ENCODE assay signal across 8 mouse cellular contexts in the genomic region with DNA sequence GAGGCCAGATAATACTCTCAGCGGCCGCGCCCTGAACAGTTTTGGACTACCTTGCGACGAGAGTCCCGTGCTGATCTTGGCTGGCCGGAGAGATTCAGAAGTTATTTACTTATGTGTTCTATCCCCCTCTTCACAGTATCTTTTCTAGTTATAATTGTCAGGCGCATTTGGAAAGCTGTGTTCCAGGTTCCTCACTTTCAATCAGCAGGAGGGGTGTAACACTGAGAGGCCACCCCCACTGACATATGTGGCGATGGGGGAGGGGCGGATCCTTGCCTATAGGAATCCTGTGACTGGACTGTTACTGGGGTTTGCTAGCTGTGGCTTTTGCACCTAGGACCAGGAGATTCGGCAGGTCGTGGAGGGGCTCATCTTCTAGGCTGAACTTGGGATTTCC. TPM values are rescaled to one million over a fixed set of nuclear protein-coding genes. Genes with fewer than 3 reads are reported as not detected.
A peak's percentile ranks its signal among the peaks of the same experiment; 100 is the strongest.
DNase-seq lines count a peak whose midpoint lies in the region; ATAC-seq and TF ChIP-seq lines count a peak whose summit lies in the region.

No protein-coding gene starts in this region.

- H3K9me3 ChIP-seq in forebrain, embryonic 14.5 days (replicated peaks; ENCODE audit: control insufficient read depth, low read length) = no peaks in the 10 kb centered on the region
- no peaks in the 10 kb centered on the region for H3K9me3 ChIP-seq in intestine, postnatal 0 days (ENCODE audit: control insufficient read depth)
- no peaks in the 10 kb centered on the region for H3K9me3 ChIP-seq in lung, postnatal 0 days (ENCODE audit: low read length)

- DNase-seq in kidney, adult 9 months = peak; percentile 22
- no peak for DNase-seq in kidney, adult 11 months
- DNase-seq in brain, embryonic 14.5 days (ENCODE audit: low read depth) = peak; percentile 63
- DNase-seq in forebrain, embryonic 14.5 days (ENCODE audit: low spot score) = peak; percentile 67
- DNase-seq in lung, postnatal 0 days (ENCODE audit: low spot score) = peak; percentile 56
- peak; percentile 62 for DNase-seq in right cerebral cortex, postnatal 4 days
- DNase-seq in urinary bladder, postnatal 10 days (ENCODE audit: low spot score) = no peak

- no peaks in the 10 kb centered on the region for H3K27me3 ChIP-seq in forebrain, embryonic 14.5 days (replicated peaks; ENCODE audit: control insufficient read depth, insufficient read depth, low read length)
- H3K27me3 ChIP-seq in intestine, postnatal 0 days (replicated peaks; ENCODE audit: control insufficient read depth, insufficient read depth, low read length) = no peaks in the 10 kb centered on the region
- no peaks in the 10 kb centered on the region for H3K27me3 ChIP-seq in lung, postnatal 0 days (replicated peaks; ENCODE audit: insufficient read depth, low read length)

- peak overlapping the region; percentile 84 for H3K4me2 ChIP-seq in forebrain, embryonic 14.5 days (ENCODE audit: low read length)
- H3K4me2 ChIP-seq in intestine, postnatal 0 days (replicated peaks; ENCODE audit: low read depth) = peak overlapping the region; percentile 98
- H3K4me2 ChIP-seq in lung, postnatal 0 days (replicated peaks; ENCODE audit: low read depth, low read length) = peak overlapping the region; percentile 97

- TF ChIP-seq EP300 in lung, postnatal 0 days (IDR thresholded peaks at IDR 0.05) = 0 out of 2 replicates have a peak, but pooled peaks have one; percentile 18

- peak overlapping the region; percentile 94; the same call in 1 of the 2 replicates for H3K27ac ChIP-seq in forebrain, embryonic 14.5 days (ENCODE audit: low read depth, low read length)
- peak overlapping the region; percentile 88; the same call in 1 of the 2 replicates for H3K27ac ChIP-seq in intestine, postnatal 0 days (ENCODE audit: low read depth, low read length)
- peak overlapping the region; percentile 88 for H3K27ac ChIP-seq in lung, postnatal 0 days (ENCODE audit: low read length)

- peak overlapping the region; percentile 90 for H3K4me3 ChIP-seq in forebrain, embryonic 14.5 days (ENCODE audit: low read depth, low read length)
- H3K4me3 ChIP-seq in intestine, postnatal 0 days (ENCODE audit: low read depth, low read length) = peak overlapping the region; percentile 86
- peak overlapping the region; percentile 96 for H3K4me3 ChIP-seq in lung, postnatal 0 days (ENCODE audit: low read depth, low read length)

- WGBS in forebrain, embryonic 14.5 days = 2% methylated on average over 12 of the region's 12 CpGs
- 4% methylated on average over 12 of the region's 12 CpGs for WGBS in intestine, postnatal 0 days
- 2% methylated on average over 12 of the region's 12 CpGs for WGBS in lung, postnatal 0 days

- peak overlapping the region; percentile 96 for H3K9ac ChIP-seq in forebrain, embryonic 14.5 days (ENCODE audit: low read length)
- peak overlapping the region; percentile 94 for H3K9ac ChIP-seq in intestine, postnatal 0 days (ENCODE audit: low read depth, low read length)
- H3K9ac ChIP-seq in lung, postnatal 0 days (replicated peaks; ENCODE audit: low read depth) = peak overlapping the region; percentile 76

- H3K36me3 ChIP-seq in forebrain, embryonic 14.5 days (ENCODE audit: control insufficient read depth, insufficient read depth, low read length) = no peaks in the 10 kb centered on the region
- H3K36me3 ChIP-seq in intestine, postnatal 0 days (ENCODE audit: control insufficient read depth, insufficient read depth) = no peaks in the 10 kb centered on the region
- no peaks in the 10 kb centered on the region for H3K36me3 ChIP-seq in lung, postnatal 0 days (ENCODE audit: insufficient read depth, low read length)

- no peak for ATAC-seq in forebrain, embryonic 14.5 days
- no peak for ATAC-seq in intestine, postnatal 0 days
- ATAC-seq in lung, postnatal 0 days = no peak

- TF ChIP-seq POLR2A in brain, embryonic 14.5 days (IDR thresholded peaks at IDR 0.05; ENCODE audit: borderline replicate concordance, extremely low read depth, insufficient read depth, insufficient read length, poor library complexity, severe bottlenecking) = no peak

- peaks cover 18% of the 10 kb centered on the region for H3K4me1 ChIP-seq in forebrain, embryonic 14.5 days (ENCODE audit: control insufficient read depth, insufficient read depth, low read length)
- H3K4me1 ChIP-seq in intestine, postnatal 0 days (replicated peaks; ENCODE audit: control insufficient read depth, insufficient read depth, low read length) = peaks cover 22% of the 10 kb centered on the region
- H3K4me1 ChIP-seq in lung, postnatal 0 days (ENCODE audit: insufficient read depth, low read depth, low read length) = peaks cover 10% of the 10 kb centered on the region

- no peak for TF ChIP-seq CTCF in brain, embryonic 14.5 days (IDR thresholded peaks at IDR 0.05; ENCODE audit: borderline replicate concordance, extremely low read depth, insufficient read depth, insufficient read length)
- TF ChIP-seq CTCF in intestine, postnatal 0 days (IDR thresholded peaks at IDR 0.05; ENCODE audit: low read depth) = no peak
- no peak for TF ChIP-seq CTCF in lung, postnatal 0 days (IDR thresholded peaks at IDR 0.05)

RNA-seq across cellular contexts. Expression of gene Hic2, which starts 1.1 kb away (rescaled TPM):
- polyA plus RNA-seq in brain, embryonic 14.5 days (2012; rRNA removed) = 12.1 and 16.4 TPM in 2 replicates
- polyA plus RNA-seq in forebrain, embryonic 14.5 days (2014; fragmentation: Nextera tagmentation; extraction: Ambion mirVana) = 2.9 and 4.2 TPM in 2 replicates
- 1.4 and 1.9 TPM in 2 replicates for polyA plus RNA-seq in intestine, postnatal 0 days (2015; fragmentation: Nextera tagmentation; extraction: Ambion mirVana)
- polyA plus RNA-seq in lung, postnatal 0 days (2015; fragmentation: Nextera tagmentation; extraction: Ambion mirVana) = 2.0 and 2.2 TPM in 2 replicates

RNA-seq across cellular contexts. Expression of gene Rimbp3, which starts 26.1 kb away (rescaled TPM):
- 1.3 and 2.2 TPM in 2 replicates for polyA plus RNA-seq in brain, embryonic 14.5 days (2012; rRNA removed)
- polyA plus RNA-seq in forebrain, embryonic 14.5 days (2014; fragmentation: Nextera tagmentation; extraction: Ambion mirVana) = 1.1 and 1.2 TPM in 2 replicates
- 0.14 and 0.21 TPM in 2 replicates for polyA plus RNA-seq in intestine, postnatal 0 days (2015; fragmentation: Nextera tagmentation; extraction: Ambion mirVana)
- 0.07 TPM in 1 of 2 replicates, not detected in the other for polyA plus RNA-seq in lung, postnatal 0 days (2015; fragmentation: Nextera tagmentation; extraction: Ambion mirVana)

RNA-seq across cellular contexts. Expression of gene Ube2l3, which starts 32.0 kb away (rescaled TPM):
- polyA plus RNA-seq in brain, embryonic 14.5 days (2012; rRNA removed) = 96.5 and 127 TPM in 2 replicates
- polyA plus RNA-seq in forebrain, embryonic 14.5 days (2014; fragmentation: Nextera tagmentation; extraction: Ambion mirVana) = 317 and 319 TPM in 2 replicates
- polyA plus RNA-seq in intestine, postnatal 0 days (2015; fragmentation: Nextera tagmentation; extraction: Ambion mirVana) = 294 and 319 TPM in 2 replicates
- 197 and 200 TPM in 2 replicates for polyA plus RNA-seq in lung, postnatal 0 days (2015; fragmentation: Nextera tagmentation; extraction: Ambion mirVana)

RNA-seq across cellular contexts. Expression of gene Tmem191c, which starts 41.4 kb away (rescaled TPM):
- polyA plus RNA-seq in brain, embryonic 14.5 days (2012; rRNA removed) = 46.6 and 63.5 TPM in 2 replicates
- polyA plus RNA-seq in forebrain, embryonic 14.5 days (2014; fragmentation: Nextera tagmentation; extraction: Ambion mirVana) = 6.6 and 12.4 TPM in 2 replicates
- 4.8 and 7.2 TPM in 2 replicates for polyA plus RNA-seq in intestine, postnatal 0 days (2015; fragmentation: Nextera tagmentation; extraction: Ambion mirVana)
- polyA plus RNA-seq in lung, postnatal 0 days (2015; fragmentation: Nextera tagmentation; extraction: Ambion mirVana) = 7.1 and 7.7 TPM in 2 replicates

Comparison
In these comparisons a context has a peak if more than half of its experiments do, and no peak if none do; other contexts are left out.
1. DNase-seq: peak in kidney, adult 9 months (single experiment), brain, embryonic 14.5 days (single experiment), forebrain, embryonic 14.5 days (single experiment), lung, postnatal 0 days (single experiment) and right cerebral cortex, postnatal 4 days (single experiment); none in kidney, adult 11 months (single experiment) and urinary bladder, postnatal 10 days (single experiment).
2. Peak in every context shown above with its lines, with median percentiles within 50 percentile points of each other: H3K27ac ChIP-seq, H3K4me2 ChIP-seq, H3K4me3 ChIP-seq and H3K9ac ChIP-seq.